Mouse (Mus musculus): ENCODE measurements around the gene Ccpg1.
A peak's percentile ranks its signal among the peaks of the same experiment; 100 is the strongest.

The Ccpg1 gene

DNA sequence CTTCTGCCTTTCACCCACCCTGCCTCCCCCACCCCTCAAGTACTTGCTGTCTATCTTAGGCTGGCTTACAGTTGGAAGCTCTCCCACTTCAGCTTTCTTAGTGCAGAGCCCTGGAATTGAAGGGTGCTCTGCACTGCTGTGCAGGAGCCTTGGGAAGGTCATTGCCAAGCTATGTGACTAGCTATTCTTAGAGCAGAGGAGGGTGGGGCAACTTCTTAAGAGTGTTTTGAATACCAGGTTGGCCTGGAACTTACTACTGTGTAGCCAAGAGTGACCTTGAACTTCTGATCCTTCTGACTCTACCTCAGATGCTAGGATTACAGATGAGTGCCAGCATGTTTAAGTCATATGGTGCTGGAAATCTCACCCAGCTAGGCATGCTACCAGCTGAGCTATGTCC, 10.9 kb downstream of the Ccpg1 start:
- no peak for DNase-seq (ENCODE audit: low spot score)

DNA sequence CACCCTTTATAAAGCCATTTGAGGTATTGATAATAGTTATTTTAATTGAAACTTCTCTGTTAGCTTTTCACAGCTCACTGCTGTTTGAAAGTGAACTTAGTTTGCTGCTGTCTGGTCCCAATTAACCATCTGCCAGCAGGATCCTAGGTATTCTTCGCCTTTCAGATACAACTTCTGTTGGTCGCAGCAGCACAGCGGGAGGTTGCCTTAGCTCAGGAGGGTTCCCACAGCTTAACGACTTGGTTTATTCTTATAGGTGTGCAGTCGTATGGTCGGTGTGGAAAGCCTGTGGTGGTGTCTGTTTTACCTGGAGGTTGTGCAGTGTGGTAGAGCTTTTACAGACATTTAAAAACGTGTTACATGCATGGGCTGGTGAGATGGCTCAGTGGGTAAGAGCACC, 11.6 kb downstream of the Ccpg1 start:
- no peak for DNase-seq (ENCODE audit: low spot score)

DNA sequence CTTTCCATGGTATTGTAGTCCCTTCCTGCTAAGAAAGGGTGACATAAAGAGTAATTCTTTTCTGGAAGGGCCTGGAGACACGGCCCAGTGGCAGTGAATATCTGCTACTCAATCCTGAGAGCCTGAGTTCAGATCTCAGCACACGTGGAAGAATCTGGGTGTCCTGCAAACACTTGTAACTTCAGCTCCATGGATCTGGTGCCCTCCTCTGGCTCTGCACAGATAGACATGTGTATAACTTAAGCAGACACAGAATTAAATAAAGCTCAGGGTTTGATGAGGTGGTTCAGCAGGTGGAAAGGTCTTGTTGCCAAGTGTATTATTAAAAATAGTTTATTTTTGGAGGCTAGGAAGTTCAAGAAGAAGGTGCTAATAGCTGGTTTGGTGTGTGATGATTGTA, 15.3 kb downstream of the Ccpg1 start:
- DNase-seq (ENCODE audit: low spot score), result no peak

DNA sequence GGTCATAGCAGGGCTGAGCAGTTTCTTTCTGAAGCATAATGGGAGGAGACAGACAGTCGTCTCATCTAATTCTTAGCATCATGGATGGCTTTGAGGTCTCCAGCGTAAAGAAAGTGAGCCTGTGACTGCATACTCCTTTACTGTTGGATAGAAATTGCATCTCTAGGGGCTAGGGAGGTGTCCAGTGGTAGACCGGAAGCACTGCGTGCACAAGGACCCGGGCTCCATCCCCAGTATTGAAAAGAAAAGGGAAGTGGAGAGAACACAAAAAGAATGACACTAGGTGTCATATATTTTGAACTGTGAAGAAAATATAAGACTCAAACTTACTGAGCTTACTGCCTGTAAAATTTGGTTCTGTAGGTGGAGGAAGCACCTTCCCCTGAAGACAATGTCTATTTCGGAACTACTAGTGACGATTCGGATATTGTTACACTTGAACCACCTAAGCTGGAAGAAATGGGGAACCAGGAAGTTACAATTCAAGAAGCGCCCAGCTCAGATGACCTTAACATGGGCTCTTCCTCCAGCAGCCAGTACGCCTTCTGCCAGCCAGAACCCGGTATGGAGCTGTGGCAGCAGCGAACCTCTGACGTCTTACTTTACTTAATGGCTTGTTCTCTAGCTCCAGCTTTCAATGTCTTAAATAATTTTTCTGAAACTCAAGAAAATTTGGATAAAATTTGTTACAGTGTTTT, 16.2 kb downstream of the Ccpg1 start:
- DNase-seq (ENCODE audit: low spot score), result no peak

DNA sequence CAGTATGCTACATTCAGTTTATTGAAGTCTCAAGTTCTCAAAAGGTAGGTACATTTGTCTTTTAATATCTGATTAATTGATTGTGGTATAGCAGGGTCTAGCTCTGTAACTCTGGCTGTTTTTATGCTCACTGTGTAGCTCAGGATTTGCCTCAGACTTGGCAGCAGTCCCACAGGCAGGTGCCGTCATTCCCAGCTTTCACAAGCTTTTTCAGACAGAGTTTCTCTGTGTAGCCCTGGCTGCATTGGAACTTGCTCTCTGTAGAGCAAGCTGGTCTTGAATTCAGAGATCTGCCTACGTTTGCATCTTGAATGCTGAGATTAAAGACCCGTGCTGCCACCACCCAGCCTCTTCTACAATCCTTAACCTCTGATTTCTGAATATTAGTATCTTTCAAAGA, 16.9 kb downstream of the Ccpg1 start:
- no peak for DNase-seq (ENCODE audit: low spot score)

DNA sequence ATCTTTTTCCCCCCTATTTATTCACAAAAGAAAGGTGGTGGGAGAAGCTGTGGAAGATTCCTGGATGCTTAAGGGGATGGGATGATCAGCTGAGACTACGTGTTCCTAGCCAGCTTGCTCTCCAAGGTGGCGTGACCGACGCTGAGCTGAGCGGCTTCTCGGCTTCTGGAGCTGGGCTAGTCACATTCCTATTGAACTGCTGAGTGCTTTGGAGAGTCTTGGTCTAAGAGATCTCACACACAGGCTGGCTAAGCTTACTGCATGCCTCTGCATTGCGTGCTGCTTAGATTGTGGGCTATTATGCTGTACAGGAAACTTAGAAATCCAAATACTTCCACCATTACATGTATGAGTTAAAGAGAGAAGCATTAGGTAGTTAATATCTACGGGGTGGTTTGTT, 18.8 kb downstream of the Ccpg1 start:
- DNase-seq (ENCODE audit: low spot score), result no peak

DNA sequence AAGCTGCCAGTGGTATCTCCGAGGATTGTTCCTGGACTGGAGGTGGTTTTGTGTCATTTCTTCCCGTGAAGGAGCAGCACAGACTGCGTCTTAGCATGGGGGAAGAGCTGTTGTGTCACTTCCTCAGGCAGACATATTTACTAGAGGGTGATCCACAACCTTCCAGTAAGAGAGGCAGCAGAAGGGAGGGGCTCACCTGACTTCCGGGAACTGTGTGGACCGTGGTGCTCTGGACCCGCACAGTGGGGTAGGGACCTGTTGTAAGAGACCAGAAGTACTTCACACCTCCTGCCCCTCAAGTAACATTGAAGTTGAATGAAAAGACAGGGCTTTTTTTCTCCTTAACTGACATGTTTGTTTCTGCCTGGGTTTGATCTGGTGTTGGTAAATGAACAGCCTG, 19.9 kb downstream of the Ccpg1 start:
- no peak for DNase-seq (ENCODE audit: low spot score)

DNA sequence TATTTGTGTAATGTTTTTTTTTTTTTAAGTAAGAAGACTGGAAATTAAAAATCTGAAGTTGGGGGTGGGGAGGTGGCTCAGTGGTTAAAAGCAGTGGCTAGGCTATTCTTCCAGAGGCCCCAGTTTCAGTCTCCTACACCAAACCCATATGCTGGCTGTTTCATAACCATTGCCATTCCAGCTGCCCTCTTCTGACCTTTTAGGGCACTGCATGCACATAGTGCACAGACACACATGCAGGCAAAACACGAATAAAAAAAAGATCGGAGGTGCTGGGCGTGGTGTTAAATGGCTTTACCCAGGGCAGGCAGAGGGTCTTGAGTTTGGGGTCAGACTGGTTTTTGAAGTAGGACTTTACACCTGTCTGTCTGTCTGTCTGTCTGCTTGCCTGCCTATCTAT, 20.9 kb downstream of the Ccpg1 start:
- DNase-seq (ENCODE audit: low spot score), result no peak

DNA sequence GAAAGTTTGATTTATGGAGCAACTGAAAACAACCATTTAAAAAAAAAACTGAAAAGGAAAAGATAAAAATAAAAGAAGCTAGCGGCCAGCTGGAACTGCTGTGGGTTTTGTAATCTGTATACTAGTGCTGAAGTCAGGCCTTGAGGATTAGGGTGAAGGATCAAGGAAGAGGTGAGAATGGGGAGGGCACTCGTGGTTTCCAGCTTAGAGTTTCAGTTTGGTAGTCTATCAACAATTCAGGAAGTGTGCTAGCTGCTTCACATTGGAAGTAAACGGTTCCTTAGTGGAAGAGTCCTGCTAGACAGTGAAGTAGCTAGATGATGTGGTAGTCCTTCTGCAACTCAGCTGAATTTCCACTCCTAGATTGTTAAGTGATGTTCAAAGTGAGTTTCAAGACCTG, 23.2 kb downstream of the Ccpg1 start:
- no peak for DNase-seq (ENCODE audit: low spot score)

DNA sequence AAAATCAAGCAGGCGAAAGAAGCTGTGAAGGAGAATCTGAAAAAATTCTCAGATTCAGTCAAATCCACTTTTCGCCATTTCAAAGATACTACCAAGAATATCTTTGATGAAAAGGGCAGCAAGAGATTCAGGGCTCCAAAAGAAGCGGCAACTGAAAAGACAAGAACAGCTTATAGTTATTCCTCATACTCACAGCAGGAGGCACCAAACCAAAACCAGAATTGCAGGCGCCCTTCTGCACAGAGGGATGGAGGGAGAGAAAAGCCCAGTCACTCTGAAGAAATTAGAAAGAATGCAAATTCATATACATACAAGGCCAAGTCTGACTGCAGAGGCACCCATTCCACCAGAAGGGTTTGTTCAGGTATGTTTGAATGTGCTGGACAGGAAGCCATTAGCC, 27.4 kb downstream of the Ccpg1 start:
- no peak for DNase-seq (ENCODE audit: low spot score)

DNA sequence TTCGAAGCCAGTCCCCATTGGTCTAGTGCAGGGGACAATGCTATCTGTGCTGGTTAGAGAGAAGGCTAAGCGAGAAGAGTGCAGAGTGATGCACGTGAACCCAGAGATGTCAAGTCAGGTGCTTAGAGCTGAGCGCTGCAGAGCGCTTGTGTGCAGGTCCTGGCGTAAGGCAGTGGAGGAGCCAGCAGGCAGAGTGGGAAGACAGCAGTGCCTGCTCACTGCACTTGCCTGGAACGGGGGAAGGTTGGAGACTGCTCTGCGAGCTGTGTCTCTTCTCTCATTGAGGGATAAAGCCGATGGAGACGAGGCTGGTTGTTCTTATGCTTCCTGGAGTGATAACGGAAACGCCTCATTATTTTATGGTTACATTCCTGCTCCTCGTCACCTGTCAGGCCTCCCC, 29.5 kb downstream of the Ccpg1 start:
- DNase-seq (ENCODE audit: low spot score), result peak; percentile 41

DNA sequence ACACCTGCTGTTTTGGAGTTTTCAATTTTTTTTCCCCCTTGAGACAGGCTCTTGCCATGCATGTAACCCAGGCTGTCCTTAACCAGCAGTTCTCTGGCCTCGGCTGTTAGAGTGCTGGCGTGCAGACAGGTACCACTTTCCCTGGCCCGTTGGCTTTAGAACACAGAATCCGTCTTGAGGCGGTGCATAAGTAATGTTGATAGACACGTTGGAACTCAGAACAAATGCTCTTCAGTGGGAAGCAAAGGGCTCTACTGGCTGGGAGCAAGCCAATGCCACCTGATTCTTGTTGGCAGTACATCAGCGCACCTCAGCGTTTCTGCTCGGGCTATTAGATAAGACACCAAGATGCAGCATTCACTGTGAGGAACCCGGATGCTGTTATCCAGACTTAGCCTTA, 34.6 kb downstream of the Ccpg1 start:
- DNase-seq (ENCODE audit: low spot score), result no peak

DNA sequence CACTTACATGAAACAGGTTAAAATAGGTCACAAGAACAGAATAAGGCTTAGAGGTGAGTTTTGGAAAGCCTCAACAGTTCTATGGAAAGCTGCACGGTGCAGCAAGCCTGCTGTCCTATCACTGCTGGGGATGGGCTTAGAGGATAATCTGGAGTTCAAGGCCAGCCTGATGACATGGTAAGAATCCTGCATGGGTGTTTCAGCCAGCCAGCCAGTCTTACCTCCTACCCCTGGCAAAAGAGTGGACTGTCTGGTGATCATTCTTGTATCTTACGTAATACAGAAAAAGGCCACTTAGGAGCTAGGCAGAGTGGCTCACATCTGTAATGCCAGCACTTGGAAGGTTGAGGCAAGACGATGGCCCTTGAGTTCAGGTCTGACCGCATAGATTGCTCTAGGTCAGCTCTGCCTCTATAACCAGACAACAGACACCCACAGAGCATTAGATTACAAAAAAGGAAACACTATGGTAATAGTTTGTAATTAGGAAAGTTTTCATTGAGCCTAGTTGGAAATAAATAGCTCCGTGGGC, 35.4 kb downstream of the Ccpg1 start:
- DNase-seq (ENCODE audit: low spot score), result no peak

DNA sequence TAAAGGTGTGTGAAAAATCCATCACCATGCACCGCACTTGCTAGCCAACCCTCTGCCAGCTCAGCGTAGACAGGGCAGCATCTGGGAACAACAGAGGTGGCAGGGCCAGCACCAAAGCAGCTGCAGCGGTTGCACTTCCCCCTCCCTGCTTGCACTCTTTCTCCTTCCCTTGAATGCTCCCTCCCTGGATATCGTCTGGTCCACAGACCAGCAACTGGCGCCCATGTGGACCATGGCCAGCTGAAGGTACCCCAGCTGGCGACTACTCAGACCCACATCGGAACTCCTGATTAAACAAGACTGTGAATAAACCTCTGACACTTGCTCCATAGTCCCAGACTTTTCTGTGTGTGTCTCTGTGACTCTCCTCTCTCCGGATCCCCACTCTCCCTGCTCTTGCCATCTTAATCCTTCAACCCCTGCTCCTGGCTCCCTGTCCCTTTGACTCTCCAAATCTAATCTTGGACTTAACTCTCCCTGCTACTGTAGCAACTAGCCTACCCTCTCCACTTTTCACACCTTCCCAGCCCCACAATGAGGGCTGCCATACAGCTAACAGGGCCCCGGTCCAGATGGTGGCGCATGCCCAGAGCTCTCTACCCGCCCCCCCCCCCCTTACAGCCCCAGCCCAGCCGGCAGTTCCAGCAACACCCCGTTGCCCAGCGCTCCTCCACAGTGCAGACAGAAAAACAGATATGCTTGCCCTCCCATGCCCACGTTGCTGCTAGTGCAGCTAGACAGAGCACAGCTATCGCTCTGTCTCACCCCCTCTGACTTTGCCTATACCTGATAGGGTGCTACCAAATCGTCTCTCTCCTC, 40.8 kb downstream of the Ccpg1 start:
- peak; percentile 29 for DNase-seq (ENCODE audit: low spot score)

DNA sequence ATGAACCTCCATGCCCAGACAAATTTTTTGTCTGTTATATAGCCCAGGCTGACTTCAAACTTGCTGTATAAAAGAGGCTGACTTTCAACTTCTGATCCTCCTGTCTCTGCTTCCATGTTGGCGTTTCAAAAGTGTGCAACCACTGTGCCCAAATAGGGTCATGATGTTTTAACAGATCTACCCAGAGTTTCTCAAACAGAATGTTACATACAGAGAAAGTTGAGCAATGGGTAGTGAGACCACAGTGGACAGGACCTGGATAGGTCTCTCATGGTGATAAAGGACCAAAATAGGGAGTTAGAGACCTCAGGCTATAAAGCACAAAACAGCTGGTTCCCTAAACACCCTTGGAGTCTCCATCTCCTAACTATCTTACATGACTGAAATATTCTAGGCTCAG, 45.2 kb downstream of the Ccpg1 start:
- DNase-seq (ENCODE audit: low spot score), result no peak

DNA sequence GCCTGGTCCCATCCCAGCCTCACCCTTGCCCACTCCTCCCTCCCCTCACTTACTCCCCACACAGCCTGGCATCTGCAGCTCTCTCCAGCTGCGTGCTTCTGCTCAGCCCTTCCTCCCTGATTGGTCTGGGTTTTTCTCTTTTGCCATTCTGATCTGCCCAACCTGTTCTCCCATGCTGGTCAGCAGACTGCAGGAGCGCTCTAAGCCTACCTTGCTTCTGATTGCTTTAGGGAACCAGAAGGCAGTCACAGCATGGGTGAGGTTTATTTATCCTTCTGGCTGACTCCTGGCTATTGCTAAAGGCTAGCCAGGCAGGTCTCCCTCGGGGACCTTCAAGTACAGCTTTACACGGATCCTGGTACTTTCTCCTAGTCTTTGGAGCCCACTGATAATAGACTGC, 46.2 kb downstream of the Ccpg1 start:
- no peak for DNase-seq (ENCODE audit: low spot score)

DNA sequence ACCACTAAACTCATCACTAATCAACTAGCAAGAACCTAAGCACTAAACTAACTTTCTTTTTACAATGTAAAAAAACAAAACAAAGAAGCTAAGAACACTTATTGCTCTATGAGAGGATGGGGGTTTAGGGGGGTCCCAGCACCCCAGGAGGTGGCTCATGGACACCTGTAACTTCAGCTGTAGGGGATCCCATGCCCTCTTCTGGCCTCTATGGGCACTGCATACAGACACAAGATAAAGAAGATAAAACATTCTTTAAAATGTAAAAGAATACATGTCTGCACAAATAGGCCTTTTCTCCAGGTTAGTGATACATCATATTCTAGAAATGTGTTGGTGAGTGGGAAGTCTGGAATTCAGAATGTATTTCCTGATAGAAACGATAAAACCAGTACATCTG, 48.2 kb downstream of the Ccpg1 start:
- no peak for DNase-seq (ENCODE audit: low spot score)

DNA sequence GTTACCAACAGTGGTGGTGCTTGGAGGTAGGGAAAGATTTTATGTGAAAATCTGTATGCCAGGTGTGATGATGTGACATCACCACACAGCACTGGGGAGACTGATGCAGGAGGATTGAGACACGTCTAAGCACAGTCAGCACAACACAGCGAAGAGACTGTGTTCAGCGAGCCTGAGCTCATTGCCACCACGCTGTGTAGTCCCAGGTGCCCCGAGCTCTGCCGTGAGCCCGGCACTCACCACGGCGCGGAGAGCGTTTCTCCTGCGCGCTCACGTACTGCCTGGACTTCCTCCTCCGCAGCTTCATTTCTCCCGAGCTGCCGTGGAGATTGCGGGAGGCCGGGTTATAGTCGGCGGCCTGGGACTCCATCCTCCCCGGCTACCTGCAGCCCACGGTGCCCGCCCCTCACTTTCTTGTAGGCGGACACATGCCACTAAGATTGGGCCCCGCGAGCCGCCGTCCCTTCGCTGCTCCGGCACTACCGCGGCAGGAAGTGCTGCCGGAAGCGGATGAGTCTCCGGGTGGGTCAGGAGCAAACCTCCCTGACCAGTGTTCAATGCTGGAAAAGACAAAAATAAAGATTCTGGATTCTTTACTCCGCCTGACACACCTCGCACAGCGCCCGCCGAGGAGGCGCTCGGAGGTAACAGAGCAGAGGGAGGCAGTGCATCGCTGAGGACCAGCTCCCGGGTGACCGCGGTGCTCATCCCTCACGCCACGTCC, 54.2 kb downstream of the Ccpg1 start:
- DNase-seq (ENCODE audit: low spot score), result peak; percentile 90

DNA sequence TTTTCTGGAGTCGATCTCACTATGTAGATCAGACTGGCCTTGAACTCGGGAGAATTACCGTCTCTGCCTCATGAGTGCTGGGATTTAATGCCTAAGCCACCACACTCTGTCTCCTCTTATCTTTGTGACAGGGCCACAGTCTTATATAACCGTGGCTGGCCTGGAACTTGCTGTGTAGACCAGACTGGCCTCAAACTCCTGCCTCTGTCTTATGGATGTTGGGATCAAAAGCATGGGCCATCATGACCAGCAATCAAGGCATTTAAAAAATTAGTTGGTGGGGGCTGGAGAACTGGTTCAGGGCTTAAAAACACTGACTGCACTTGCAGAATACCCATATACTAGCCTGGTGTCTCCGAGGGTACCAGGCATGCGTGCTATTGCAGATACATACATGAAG, 54.9 kb downstream of the Ccpg1 start, which contains the start of gene Pigb:
TSS of gene Pigb (minus strand) at position 299 of the 400 bp plus-strand sequence.
- no peak for DNase-seq (ENCODE audit: low spot score)

DNA sequence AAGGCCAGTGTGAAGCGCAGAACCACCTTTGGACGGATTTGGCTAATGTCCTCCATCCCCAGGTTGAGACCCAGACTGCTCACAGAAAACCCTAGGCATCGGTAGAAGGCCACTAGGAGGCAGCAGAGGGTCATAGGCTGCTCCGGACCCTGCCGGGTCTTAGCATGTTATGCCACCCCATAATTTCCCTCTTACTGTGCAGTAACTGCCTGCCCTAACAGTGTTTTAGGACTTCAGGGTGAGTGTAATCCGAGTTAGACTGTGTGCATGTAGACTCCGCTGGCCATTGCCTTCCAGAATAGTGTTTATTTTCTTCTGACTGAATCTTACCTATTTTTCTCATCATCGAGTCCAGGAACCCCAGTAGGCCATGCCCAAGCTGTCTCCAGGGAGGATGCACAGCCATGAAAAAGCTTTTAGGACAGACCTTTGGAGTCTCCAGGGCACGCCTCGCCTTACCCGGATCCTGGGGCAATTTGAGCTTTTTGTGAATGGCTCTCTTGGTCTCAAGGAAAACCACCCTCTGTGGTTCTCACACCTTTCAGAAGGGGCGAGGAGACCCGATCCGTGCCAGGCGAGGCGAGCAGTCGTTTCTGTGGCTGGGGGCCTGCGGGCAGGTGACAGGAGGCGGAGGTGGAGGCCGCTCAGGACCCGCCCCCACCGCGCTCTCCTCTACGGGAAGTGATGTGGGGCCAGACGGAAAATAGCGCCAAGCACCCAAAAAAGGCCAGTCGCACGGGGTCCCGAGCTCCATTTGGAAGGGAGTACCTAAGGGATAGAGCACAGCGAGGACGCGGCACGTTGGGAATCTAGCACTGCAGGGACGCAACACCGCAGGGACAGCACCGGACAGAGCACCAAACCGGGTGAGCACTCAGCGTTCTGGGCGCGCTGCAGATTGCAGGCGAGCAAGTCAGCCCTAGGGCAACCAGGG, 59.2 kb downstream of the Ccpg1 start, which contains the start of gene Rab27a:
TSS of gene Rab27a (plus strand) at position 709 of the 934 bp plus-strand sequence.
- peak; percentile 91 for DNase-seq (ENCODE audit: low spot score)

DNA sequence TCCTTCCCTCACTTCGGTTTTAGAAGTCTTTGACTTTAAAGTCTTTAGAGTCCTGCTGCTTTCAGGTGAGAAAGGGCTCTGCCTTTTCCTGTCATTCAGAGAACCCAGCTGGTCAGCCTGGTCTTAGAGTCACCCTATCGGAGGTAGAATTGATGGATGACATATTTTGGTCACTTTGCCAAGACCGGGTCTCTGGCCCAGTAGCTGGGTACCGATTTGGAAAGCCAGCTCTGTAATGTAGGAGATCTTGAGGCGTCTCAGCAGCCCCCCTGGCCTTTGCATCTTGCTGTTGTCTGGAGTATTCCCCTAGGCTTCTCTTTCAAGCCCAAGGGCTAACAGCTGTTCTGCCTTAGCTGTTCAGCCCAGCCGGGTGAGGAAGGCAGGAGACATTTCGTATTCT, 60.0 kb downstream of the Ccpg1 start:
- no peak for DNase-seq (ENCODE audit: low spot score)

DNA sequence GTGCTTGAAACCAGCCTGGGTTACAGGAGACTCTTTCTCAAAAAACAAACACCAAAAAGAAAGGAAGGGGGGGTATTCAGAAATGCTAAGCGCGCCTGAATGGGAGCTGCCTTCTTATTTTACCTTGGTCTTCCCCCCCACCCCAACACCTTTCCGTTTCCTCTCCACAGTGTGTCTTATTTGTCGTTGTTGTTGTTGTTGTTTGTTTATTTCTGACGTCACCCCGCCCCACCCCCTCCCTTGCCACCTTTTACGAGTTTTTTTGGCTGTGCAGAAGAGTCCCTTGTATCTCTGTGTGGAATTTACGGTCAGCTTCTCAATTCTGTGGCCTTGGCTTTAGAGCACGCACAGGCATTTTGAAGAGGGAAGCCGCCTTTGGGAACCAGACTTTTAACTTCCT, 60.5 kb downstream of the Ccpg1 start:
- DNase-seq (ENCODE audit: low spot score), result no peak
